Mouse (Mus musculus) myocyte (in vitro differentiated cells): ENCODE results near the gene Vmn2r29. TPM values are rescaled to one million over a fixed set of nuclear protein-coding genes. Genes with fewer than 3 reads are reported as not detected.
A peak's percentile ranks its signal among the peaks of the same experiment; 100 is the strongest.
"Not testable (repeated sequence)": the region's sequence is repeated elsewhere in the genome, so short reads cannot be mapped to it uniquely, and the experiment has no call there.

Source experiments
- H3K27me3 ChIP-seq: one replicate; pipeline ENCODE4 v1.6.1; 2011; ENCODE audit not compliant: control insufficient read depth, insufficient read depth, insufficient read length
- H3K36me3 ChIP-seq: one replicate; pipeline ENCODE4 v1.6.1; 2011; ENCODE audit not compliant: control insufficient read depth, insufficient read depth
- H3K4me2 ChIP-seq: one replicate; pipeline ENCODE4 v1.6.1; 2011; ENCODE audit warnings: low read depth, control low read depth
- H3K4me3 ChIP-seq: one replicate; pipeline ENCODE4 v1.5.1; 2011; ENCODE audit warnings: mild to moderate bottlenecking, control low read depth, moderate library complexity
- H3K79me2 ChIP-seq: one replicate; pipeline ENCODE4 v1.6.1; 2011; ENCODE audit not compliant: control insufficient read depth, insufficient read depth
- H3ac ChIP-seq: one replicate; pipeline ENCODE4 v1.6.1; 2011; ENCODE audit not compliant: control insufficient read depth, insufficient read length
- E2F4 ChIP-seq: IDR thresholded peaks from one replicate; pipeline ENCODE4 v1.6.1; 2011; ENCODE audit warnings: mild to moderate bottlenecking, control low read depth, moderate library complexity; ENCODE audit not compliant: insufficient read depth
- MYOD1 ChIP-seq, 3 experiments: IDR thresholded peaks; one replicate each; pipeline ENCODE4 v1.6.1; 2011; ENCODE audit warnings: control low read depth in 2 of 3, low read depth in 2 of 3, mild to moderate bottlenecking in 2 of 3, moderate library complexity in 1 of 3; ENCODE audit not compliant: insufficient read length in 2 of 3, control insufficient read depth in 1 of 3
- MYOG ChIP-seq, 3 experiments: IDR thresholded peaks; one replicate each; pipeline ENCODE4 v1.6.1; 2011; ENCODE audit warnings: control low read depth in 2 of 3, low read depth in 2 of 3, mild to moderate bottlenecking in 2 of 3; ENCODE audit not compliant: insufficient read length in 2 of 3, control insufficient read depth in 1 of 3, insufficient read depth in 1 of 3
- POLR2AphosphoS2 ChIP-seq: IDR thresholded peaks from one replicate; pipeline ENCODE4 v1.6.1; 2011; ENCODE audit warnings: low read depth, control low read depth; ENCODE audit not compliant: insufficient read length
- REST ChIP-seq: IDR thresholded peaks from one replicate; pipeline ENCODE4 v1.6.1; 2011; ENCODE audit warnings: mild to moderate bottlenecking, control low read depth, moderate library complexity; ENCODE audit not compliant: insufficient read depth, insufficient read length
- SRF ChIP-seq: IDR thresholded peaks from one replicate; pipeline ENCODE4 v1.6.1; 2011; ENCODE audit warnings: low read depth; ENCODE audit not compliant: control insufficient read depth, insufficient read length
- TCF12 ChIP-seq: IDR thresholded peaks from one replicate; pipeline ENCODE4 v1.6.1; 2011; ENCODE audit warnings: mild to moderate bottlenecking, control low read depth; ENCODE audit not compliant: poor library complexity, insufficient read depth, severe bottlenecking
- TCF3 ChIP-seq: IDR thresholded peaks from one replicate; pipeline ENCODE4 v1.6.1; 2011; ENCODE audit warnings: low read depth, control low read depth; ENCODE audit not compliant: insufficient read length
- polyA plus RNA-seq: library from polyadenylated mRNA; unstranded; fragments of >200 nt; fragmentation: generic; extraction: Trizol; gene quantifications from one replicate; pipeline ENCODE4 v1.2.1, GENCODE M21; 2012; ENCODE audit warnings: missing spikeins

Vmn2r29 gene
- 0.06 TPM for polyA plus RNA-seq

DNA sequence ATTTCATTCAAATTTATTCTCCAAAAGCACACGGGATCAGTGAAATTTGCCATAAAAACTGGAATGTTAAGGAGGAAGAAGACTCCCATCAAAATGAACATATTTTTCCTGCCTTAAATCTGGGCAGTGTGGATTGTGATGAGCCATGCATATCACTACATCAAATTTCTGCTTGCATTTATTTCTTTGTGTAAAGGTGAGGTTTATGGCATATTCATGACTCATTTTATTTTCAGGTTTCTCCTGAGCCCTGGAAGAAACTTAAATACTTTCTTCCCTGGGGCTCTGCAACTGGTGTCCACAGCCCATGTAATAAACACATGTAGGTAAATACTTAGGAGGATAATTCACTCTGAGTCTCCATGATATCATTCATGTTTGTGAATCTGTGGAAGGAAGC is at the start of gene Vmn2r29:
TSS of gene Vmn2r29 (minus strand) at position 101 of the 400 bp plus-strand sequence.
- H3ac ChIP-seq, H3K27me3 ChIP-seq, H3K4me3 ChIP-seq, H3K79me2 ChIP-seq, H3K36me3 ChIP-seq, H3K4me2 ChIP-seq: not testable (repeated sequence)

- H3K27me3 ChIP-seq = no peaks in the 10 kb centered on the region
- TF ChIP-seq TCF3 (no peak), POLR2AphosphoS2 (no peak), E2F4 (no peak), REST (no peak)
- peaks cover 22% of the 10 kb centered on the region for H3K36me3 ChIP-seq
- no peak overlapping the region for H3ac ChIP-seq
- H3K4me2 ChIP-seq = no peak overlapping the region
- H3K4me3 ChIP-seq = no peak overlapping the region
- no peaks in the 10 kb centered on the region for H3K79me2 ChIP-seq
Observed at GRCm38 (mm10) chr7:7295595-7295994, 48.5 kb upstream of the Vmn2r29 start.

GRCm38 (mm10) chr7:7281383-7281782 is 34.3 kb upstream of the Vmn2r29 start:
- Histone ChIP-seq H3K79me2 (no peaks in the 10 kb centered on the region), H3ac (no peak overlapping the region), H3K36me3 (peaks cover 31% of the 10 kb centered on the region), H3K4me2 (no peak overlapping the region), H3K4me3 (no peak overlapping the region), H3K27me3 (no peaks in the 10 kb centered on the region)
- no peak for TF ChIP-seq MYOG (IDR thresholded peaks at IDR 0.05; ENCODE audit: control insufficient read depth in 1 of 3, insufficient read depth in 1 of 3, insufficient read length in 2 of 3, low read depth in 2 of 3)
- no peak for TF ChIP-seq TCF12
- TF ChIP-seq E2F4 = no peak
- TF ChIP-seq SRF = no peak
- TF ChIP-seq POLR2AphosphoS2 = no peak
- no peak for TF ChIP-seq REST
- no peak for TF ChIP-seq MYOD1 (IDR thresholded peaks at IDR 0.05; ENCODE audit: control insufficient read depth in 1 of 3, insufficient read length in 2 of 3, low read depth in 2 of 3)

GRCm38 (mm10) chr7:7277966-7278567 is 30.9 kb upstream of the Vmn2r29 start, which contains the start of gene Gm45844:
Gene Gm45844, minus strand, starts transcription at chr7:7278289.
- H3K27me3 ChIP-seq, H3K4me3 ChIP-seq, H3K36me3 ChIP-seq, H3ac ChIP-seq, H3K79me2 ChIP-seq: not testable (repeated sequence)
- peak within 1 kb of the TSS; percentile 12 for H3K4me2 ChIP-seq

DNA sequence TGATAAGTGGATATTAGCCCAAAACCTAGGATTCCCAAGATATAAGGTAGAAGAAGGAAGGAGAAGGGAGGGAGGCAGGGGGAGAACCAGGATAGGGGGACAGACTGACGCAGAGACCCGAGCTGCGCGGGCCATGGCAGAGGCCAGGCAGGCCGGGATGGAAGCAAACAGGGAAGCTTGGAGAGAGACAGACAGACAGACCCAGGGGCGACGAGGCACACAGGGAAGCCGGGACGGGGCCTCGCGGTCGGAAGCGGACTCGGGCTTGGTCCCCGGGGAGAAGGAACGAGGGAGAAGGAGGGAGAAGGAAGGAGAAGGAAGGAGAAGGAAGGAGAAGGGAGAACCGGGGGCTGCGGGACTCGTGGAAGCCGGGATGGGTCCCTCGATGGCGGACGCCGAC is 30.4 kb upstream of the Vmn2r29 start:
- not testable (repeated sequence) for H3K4me3 ChIP-seq, H3K27me3 ChIP-seq, H3K36me3 ChIP-seq, H3K79me2 ChIP-seq, H3ac ChIP-seq
- H3K4me2 ChIP-seq = peak overlapping the region; percentile 12

DNA sequence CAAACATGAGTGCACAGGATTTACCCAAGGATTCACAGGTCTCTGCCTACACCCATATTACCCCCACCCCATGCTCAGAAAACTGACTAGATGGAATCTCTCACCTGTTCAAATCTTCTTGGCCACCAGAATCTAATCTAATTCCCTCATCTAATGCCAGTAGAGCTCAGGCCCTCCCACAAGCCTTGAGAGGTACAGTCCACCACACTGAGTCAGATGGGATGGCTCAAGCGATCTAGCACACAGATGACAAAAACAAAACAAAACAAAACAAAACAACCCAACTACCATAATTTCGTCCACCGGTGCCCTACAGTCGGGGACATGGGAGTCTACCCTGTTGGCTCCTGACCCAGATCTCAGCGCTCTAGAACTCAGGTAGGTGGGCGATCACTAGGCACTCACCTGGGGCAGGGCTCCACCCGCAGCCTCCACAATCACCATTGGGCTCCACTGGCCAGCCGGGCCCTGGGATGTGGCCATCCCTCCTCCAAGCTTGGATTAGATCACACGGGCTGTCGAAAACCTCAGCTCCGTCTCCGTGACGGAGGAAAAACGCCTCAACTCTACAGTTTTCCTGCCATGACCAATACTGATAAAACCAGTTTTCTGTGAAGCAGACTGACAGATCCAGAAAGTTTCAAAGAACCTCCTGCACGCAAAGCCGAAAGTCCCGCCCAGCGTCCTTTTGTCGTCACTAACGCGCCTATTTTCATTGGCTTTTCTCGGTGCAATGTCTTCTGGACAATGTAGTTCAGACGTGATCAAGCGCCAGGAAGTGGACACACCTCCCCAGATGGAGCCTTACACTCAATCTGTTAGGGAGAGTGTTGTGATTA is 37.6 kb downstream of the Vmn2r29 start, which contains the start of gene Zfp772:
TSS of gene Zfp772 (minus strand) at position 686 of the 839 bp plus-strand sequence.
- H3ac ChIP-seq, H3K36me3 ChIP-seq, H3K79me2 ChIP-seq, H3K27me3 ChIP-seq: not testable (repeated sequence)
- Histone ChIP-seq H3K4me3 (peak within 1 kb of the TSS; percentile 33), H3K4me2 (peak within 1 kb of the TSS; percentile 81)
